Mouse (Mus musculus): Measurements from ENCODE around the gene Frmd4b. TPM values are rescaled to one million over a fixed set of nuclear protein-coding genes. Genes with fewer than 3 reads are reported as not detected.
"Not testable (repeated sequence)": the region's sequence is repeated elsewhere in the genome, so short reads cannot be mapped to it uniquely, and the experiment has no call there.

Frmd4b gene
- total RNA-seq, 2 experiments from 2014 or later, result 34.4 to 41.6 TPM

- peak; percentile 33 to 49 for DNase-seq (ENCODE audit: low spot score in 2 of 2)
Observed at GRCm38 (mm10) chr6:97419771-97420446, 197.4 kb downstream of the Frmd4b start.

GRCm38 (mm10) chr6:97416972-97417554, 200.3 kb downstream of the Frmd4b start:
- DNase-seq (ENCODE audit: low spot score in 2 of 2), result peak; percentile 38 to 55

DNA sequence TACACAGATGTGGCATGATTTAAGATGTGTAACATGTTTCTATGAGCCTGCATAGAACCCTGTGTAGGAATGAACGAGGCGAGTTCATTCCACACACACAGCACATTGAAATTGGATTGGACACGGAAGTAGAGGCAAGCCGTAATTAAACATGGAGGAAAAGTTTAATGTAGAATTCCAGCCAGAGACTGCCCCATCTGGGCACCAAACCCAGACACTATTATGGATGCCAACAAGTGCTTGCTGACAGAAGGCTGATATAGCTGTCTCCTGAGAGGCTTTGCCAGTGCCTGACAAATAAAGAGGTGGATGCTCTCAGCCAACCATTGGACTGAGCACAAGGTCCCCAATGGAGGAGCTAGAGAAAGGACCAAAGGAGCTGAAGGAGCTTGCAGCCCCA, 201.8 kb downstream of the Frmd4b start:
- DNase-seq (ENCODE audit: low spot score in 2 of 2), result not testable (repeated sequence)

GRCm38 (mm10) chr6:97413453-97413852, 203.9 kb downstream of the Frmd4b start:
- DNase-seq (ENCODE audit: low spot score in 2 of 2), result no peak

- DNase-seq (ENCODE audit: low spot score in 2 of 2), result no peak
Observed at GRCm38 (mm10) chr6:97412403-97412802, 204.9 kb downstream of the Frmd4b start.

- DNase-seq (ENCODE audit: low spot score in 2 of 2), result no peak
Observed at GRCm38 (mm10) chr6:97411327-97411726, 206.0 kb downstream of the Frmd4b start.

- DNase-seq (ENCODE audit: low spot score in 2 of 2), result no peak
Observed at GRCm38 (mm10) chr6:97409467-97410239, 207.7 kb downstream of the Frmd4b start.

GRCm38 (mm10) chr6:97407914-97408313, 209.4 kb downstream of the Frmd4b start:
- no peak for DNase-seq (ENCODE audit: low spot score in 2 of 2)

DNA sequence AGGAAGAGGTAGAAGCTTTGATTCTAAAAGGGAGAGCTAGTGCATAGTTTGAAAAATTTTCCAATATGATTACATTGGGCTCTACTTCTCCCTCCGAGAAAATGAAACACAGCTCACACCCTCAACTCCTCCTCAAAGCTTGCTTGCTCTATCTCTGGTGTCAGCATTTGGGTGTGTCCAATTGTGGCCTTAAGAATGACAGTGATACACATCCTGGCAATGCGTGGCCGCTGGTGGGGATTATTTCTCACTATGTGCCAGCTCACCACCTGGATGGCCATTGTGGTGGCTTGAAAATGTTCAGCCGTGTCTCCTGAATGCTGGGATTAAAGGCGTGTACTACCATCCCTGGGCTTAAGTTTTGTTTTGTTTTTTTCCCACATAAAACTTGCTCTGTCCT, 209.9 kb downstream of the Frmd4b start:
- no peak for DNase-seq (ENCODE audit: low spot score in 2 of 2)

DNA sequence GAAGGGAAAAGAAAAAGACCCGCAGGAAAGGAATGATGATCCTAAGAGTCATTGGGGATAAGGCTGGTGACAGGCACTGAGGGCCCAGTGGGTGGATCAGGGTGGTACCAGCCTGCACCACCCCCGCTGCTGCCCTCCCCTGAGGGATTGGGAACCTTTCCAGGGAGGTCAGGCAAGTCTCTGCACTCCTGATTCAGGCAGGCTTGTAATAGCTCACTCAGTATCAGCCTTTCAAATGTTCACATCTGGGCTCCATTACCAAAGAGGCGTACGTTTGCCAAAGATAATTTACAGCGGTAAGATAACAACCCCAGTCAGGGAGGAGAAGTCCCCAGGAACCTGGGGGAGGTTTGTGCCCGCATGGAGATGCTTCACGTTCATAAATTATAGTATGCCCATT, 212.0 kb downstream of the Frmd4b start:
- DNase-seq (ENCODE audit: low spot score in 2 of 2), result no peak

GRCm38 (mm10) chr6:97402822-97403472, 214.4 kb downstream of the Frmd4b start:
- no peak for DNase-seq (ENCODE audit: low spot score in 2 of 2)

DNA sequence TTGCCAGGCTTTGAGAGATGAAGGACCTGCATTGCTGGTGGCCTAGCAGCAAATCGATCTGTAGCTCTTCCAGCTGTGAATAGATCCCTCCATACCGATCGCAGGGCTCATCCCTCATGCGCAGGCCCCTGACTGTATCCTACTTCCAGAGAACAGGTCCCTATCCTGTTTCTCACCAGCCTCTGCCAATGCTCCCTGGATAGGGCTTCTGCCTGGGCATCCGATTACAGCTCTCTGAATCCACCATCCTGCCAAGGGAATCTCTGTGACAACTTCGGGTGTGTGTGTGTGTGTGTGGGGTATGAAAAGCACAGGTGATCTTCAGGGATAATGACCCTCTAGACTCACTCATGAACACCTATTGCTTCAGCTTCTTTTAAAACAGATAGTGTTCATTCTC, 216.9 kb downstream of the Frmd4b start:
- DNase-seq (ENCODE audit: low spot score in 2 of 2), result no peak

- DNase-seq (ENCODE audit: low spot score in 2 of 2), result no peak
Observed at GRCm38 (mm10) chr6:97397935-97398334, 219.4 kb downstream of the Frmd4b start.

DNA sequence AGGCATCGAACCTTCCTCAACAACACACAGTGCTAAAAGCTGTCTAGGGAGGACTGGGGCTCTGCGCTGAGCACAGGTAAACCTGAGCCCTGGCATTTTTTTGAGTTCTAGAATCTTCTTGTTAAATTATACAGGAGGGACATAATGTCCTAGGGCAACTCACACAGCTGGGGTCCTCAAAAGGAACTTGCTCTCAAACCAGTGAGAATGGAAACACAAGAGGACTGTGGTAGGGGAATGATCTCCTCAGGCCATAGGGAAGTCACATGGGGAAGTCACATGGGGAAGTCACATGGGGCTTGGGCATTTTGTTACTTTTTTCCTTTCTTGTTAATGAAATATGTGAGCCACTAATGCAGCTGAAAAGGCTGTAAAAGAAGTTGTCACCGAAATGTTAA, 220.4 kb downstream of the Frmd4b start:
- no peak for DNase-seq (ENCODE audit: low spot score in 2 of 2)

DNA sequence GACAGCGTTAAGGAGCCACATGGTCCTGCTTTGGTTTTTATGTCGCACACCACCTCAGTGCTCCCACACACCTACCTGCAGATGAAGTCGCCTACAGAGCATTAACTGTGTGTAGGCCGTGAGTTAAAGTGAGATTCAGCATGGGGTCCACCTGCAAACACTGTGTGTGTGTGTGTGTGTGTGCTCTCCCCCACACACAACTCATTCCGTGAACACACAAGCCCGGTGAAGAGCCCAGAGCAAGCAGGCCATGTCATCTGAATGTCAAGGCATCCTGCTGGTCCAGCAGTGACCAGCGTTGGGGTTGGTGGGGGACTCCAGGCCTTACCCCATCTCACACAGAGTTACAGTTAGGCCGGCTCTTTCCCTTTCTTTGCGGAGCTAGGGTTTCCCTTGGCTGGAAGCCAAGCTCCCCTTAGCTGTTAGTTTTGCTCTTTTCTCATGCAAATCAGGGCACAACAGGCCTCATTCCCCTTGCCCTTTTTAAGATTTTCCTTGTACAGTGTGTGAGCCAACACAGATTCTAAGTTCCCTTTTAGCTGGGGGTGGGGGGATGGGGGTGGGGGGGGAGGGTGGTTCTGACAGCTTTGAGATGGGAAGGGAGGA, 220.9 kb downstream of the Frmd4b start:
- no peak for DNase-seq (ENCODE audit: low spot score in 2 of 2)

GRCm38 (mm10) chr6:97395477-97396350, 221.6 kb downstream of the Frmd4b start:
- no peak for DNase-seq (ENCODE audit: low spot score in 2 of 2)

- no peak for DNase-seq (ENCODE audit: low spot score in 2 of 2)
Observed at GRCm38 (mm10) chr6:97394473-97395075, 222.8 kb downstream of the Frmd4b start.

DNA sequence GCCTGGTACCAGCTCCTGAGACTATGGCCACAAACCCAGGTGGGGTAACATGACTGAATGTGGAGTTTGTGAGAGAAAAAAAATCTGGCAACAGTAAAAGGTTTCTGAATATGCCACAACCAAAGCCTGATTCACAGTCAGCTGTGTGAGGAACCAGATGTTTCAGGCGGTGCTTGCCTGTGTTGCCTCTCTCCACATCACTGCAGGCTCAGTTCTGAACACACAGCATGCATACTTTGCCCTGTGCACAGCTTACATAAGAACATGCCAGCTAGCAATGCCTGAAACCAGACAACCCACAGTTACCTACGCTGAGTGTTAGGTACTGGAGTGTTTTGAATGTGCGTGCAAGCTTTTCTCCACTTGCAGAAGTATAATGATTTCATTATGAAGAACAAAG, 224.4 kb downstream of the Frmd4b start:
- DNase-seq (ENCODE audit: low spot score in 2 of 2), result no peak

GRCm38 (mm10) chr6:97387388-97387787, 230.0 kb downstream of the Frmd4b start:
- DNase-seq (ENCODE audit: low spot score in 2 of 2), result no peak

- no peak for DNase-seq (ENCODE audit: low spot score in 2 of 2)
Observed at GRCm38 (mm10) chr6:97384918-97385317, 232.4 kb downstream of the Frmd4b start.

Data from adrenal gland, postnatal 4 days (tissue).